Mouse (Mus musculus) erythroid progenitor cell, adult 5-6 weeks (primary cell): ENCODE data around the gene Gm4201. TPM values are rescaled to one million over a fixed set of nuclear protein-coding genes. Genes with fewer than 3 reads are reported as not detected.
"Not testable (repeated sequence)": the region's sequence is repeated elsewhere in the genome, so short reads cannot be mapped to it uniquely, and the experiment has no call there.

ENCODE experiments used
- ATAC-seq: replicated peaks from 2 replicates; pipeline ENCODE4 v1.8.0; 2016; ENCODE audit warnings: moderate number of reproducible peaks, mild to moderate bottlenecking, moderate TSS enrichment, inconsistent platforms; ENCODE audit not compliant: poor library complexity, low FRiP score, severe bottlenecking
- total RNA-seq, 2 experiments: library from RNA; stranded (forward) in 1 of 2; stranded (reverse) in 1 of 2; fragments of 150-400 nt in 1 of 2; fragments of 186-747, 209-891 nt in 1 of 2; gene quantifications; 2 replicates each; pipeline versions ENCODE4 v1.2.3 to v1.2.4; 2015 to 2017; ENCODE audit warnings: low replicate concordance in 2 of 2

The Gm4201 gene
- total RNA-seq (2015; ENCODE audit: low replicate concordance) (not detected in 2 replicates), total RNA-seq (2017; ENCODE audit: low replicate concordance) (not detected in 2 replicates)

- ATAC-seq: not testable (repeated sequence)
Observed at GRCm38 (mm10) chr7:22565243-22565642, at the start of gene Gm4201. Gm4201 (minus strand) TSS chr7:22565343.

- ATAC-seq: not testable (repeated sequence)
Observed at GRCm38 (mm10) chr7:22588027-22588426, 22.9 kb upstream of the Gm4201 start, which contains the start of gene Gm4565. Gm4565 (minus strand) TSS chr7:22588127.

- not testable (repeated sequence) for ATAC-seq
Observed at GRCm38 (mm10) chr7:22534787-22535186, 30.4 kb downstream of the Gm4201 start, which contains the start of gene Gm8677. Gm8677 (minus strand) TSS chr7:22534887.

GRCm38 (mm10) chr7:22522667-22523066 lies 42.5 kb downstream of the Gm4201 start, which contains the start of gene Vmn1r152:
Vmn1r152 (plus strand) TSS chr7:22522967.
- ATAC-seq: not testable (repeated sequence)

Other genes with a start within 250 kb of the Gm4201 start
- not detected in 2 replicates for gene Gm4187, start 235.6 kb downstream of the Gm4201 start, total RNA-seq (2015; ENCODE audit: low replicate concordance)
- gene Gm4187, start 235.6 kb downstream of the Gm4201 start, total RNA-seq (2017; ENCODE audit: low replicate concordance): not detected in 2 replicates
- not detected in 2 replicates for gene Gm8660, start 194.3 kb downstream of the Gm4201 start, total RNA-seq (2015; ENCODE audit: low replicate concordance)
- not detected in 2 replicates for gene Gm8660, start 194.3 kb downstream of the Gm4201 start, total RNA-seq (2017; ENCODE audit: low replicate concordance)
- gene Vmn1r148, start 151.8 kb downstream of the Gm4201 start, total RNA-seq (2015; ENCODE audit: low replicate concordance): not detected in 2 replicates
- not detected in 2 replicates for gene Vmn1r148, start 151.8 kb downstream of the Gm4201 start, total RNA-seq (2017; ENCODE audit: low replicate concordance)
- gene Vmn1r149, start 127.1 kb downstream of the Gm4201 start, total RNA-seq (2015; ENCODE audit: low replicate concordance): not detected in 2 replicates
- not detected in 2 replicates for gene Vmn1r149, start 127.1 kb downstream of the Gm4201 start, total RNA-seq (2017; ENCODE audit: low replicate concordance)
- gene Gm10665, start 101.3 kb downstream of the Gm4201 start, total RNA-seq (2015; ENCODE audit: low replicate concordance): not detected in 2 replicates
- not detected in 2 replicates for gene Gm10665, start 101.3 kb downstream of the Gm4201 start, total RNA-seq (2017; ENCODE audit: low replicate concordance)
- not detected in 2 replicates for gene Vmn1r151, start 65.7 kb downstream of the Gm4201 start, total RNA-seq (2015; ENCODE audit: low replicate concordance)
- not detected in 2 replicates for gene Vmn1r151, start 65.7 kb downstream of the Gm4201 start, total RNA-seq (2017; ENCODE audit: low replicate concordance)
- not detected in 2 replicates for gene Vmn1r152, start 42.4 kb downstream of the Gm4201 start, total RNA-seq (2015; ENCODE audit: low replicate concordance)
- gene Vmn1r152, start 42.4 kb downstream of the Gm4201 start, total RNA-seq (2017; ENCODE audit: low replicate concordance): not detected in 2 replicates
- gene Gm8677, start 30.5 kb downstream of the Gm4201 start, total RNA-seq (2015; ENCODE audit: low replicate concordance): not detected in 2 replicates
- gene Gm8677, start 30.5 kb downstream of the Gm4201 start, total RNA-seq (2017; ENCODE audit: low replicate concordance): not detected in 2 replicates
- not detected in 2 replicates for gene Gm4565, start 22.8 kb upstream of the Gm4201 start, total RNA-seq (2015; ENCODE audit: low replicate concordance)
- not detected in 2 replicates for gene Gm4565, start 22.8 kb upstream of the Gm4201 start, total RNA-seq (2017; ENCODE audit: low replicate concordance)
- not detected in 2 replicates for gene Vmn1r155, start 92.7 kb upstream of the Gm4201 start, total RNA-seq (2015; ENCODE audit: low replicate concordance)
- not detected in 2 replicates for gene Vmn1r155, start 92.7 kb upstream of the Gm4201 start, total RNA-seq (2017; ENCODE audit: low replicate concordance)
- not detected in 2 replicates for gene Gm8693, start 127.0 kb upstream of the Gm4201 start, total RNA-seq (2015; ENCODE audit: low replicate concordance)
- gene Gm8693, start 127.0 kb upstream of the Gm4201 start, total RNA-seq (2017; ENCODE audit: low replicate concordance): not detected in 2 replicates
- not detected in 2 replicates for gene Gm4567, start 154.4 kb upstream of the Gm4201 start, total RNA-seq (2015; ENCODE audit: low replicate concordance)
- not detected in 2 replicates for gene Gm4567, start 154.4 kb upstream of the Gm4201 start, total RNA-seq (2017; ENCODE audit: low replicate concordance)
- gene Vmn1r157, start 196.4 kb upstream of the Gm4201 start, total RNA-seq (2015; ENCODE audit: low replicate concordance): not detected in 2 replicates
- gene Vmn1r157, start 196.4 kb upstream of the Gm4201 start, total RNA-seq (2017; ENCODE audit: low replicate concordance): not detected in 2 replicates
- not detected in 2 replicates for gene Vmn1r158, start 225.4 kb upstream of the Gm4201 start, total RNA-seq (2015; ENCODE audit: low replicate concordance)
- gene Vmn1r158, start 225.4 kb upstream of the Gm4201 start, total RNA-seq (2017; ENCODE audit: low replicate concordance): not detected in 2 replicates